Mouse (Mus musculus) cerebellum, adult 2 months (tissue): ENCODE measurements around the gene Zfp444.

Experiments
- CTCF ChIP-seq: fragments of 200-500 bp; IDR thresholded peaks from 2 replicates; pipeline ENCODE4 v1.5.1; 2011; ENCODE audit warnings: low read depth, mild to moderate bottlenecking, control low read depth, low read length, moderate library complexity, borderline replicate concordance; ENCODE audit not compliant: insufficient read depth
- POLR2A ChIP-seq: fragments of 200-500 bp; IDR thresholded peaks from 2 replicates; pipeline ENCODE4 v1.6.1; 2011; ENCODE audit warnings: low read length, control low read depth, borderline replicate concordance; ENCODE audit not compliant: insufficient read depth

- TF ChIP-seq POLR2A (no peak), CTCF (no peak)
These were observed 28.0 kb upstream of the Zfp444 start for GRCm38 (mm10) chr7:6143991-6144531.
